Mouse (Mus musculus) midbrain, embryonic 11.5 days (tissue): Measurements from ENCODE around the gene Mas1. TPM values are rescaled to one million over a fixed set of nuclear protein-coding genes. Genes with fewer than 3 reads are reported as not detected.

ENCODE experiments used
- ATAC-seq: fragments of 200-750 bp; cut with Nextera tagmentation; 2 replicates; pipeline ENCODE4 v1.8.0; 2017; ENCODE audit warnings: moderate TSS enrichment, moderate library complexity; ENCODE audit not compliant: low FRiP score
- DNase-seq: peaks from one replicate; pipeline ENCODE4 v3.0.0; 2015; ENCODE audit warnings: low spot score; ENCODE audit errors: missing footprints
- H3K27ac ChIP-seq: fragments of 300-500 bp; sonication (generic); 2 replicates; pipeline ENCODE4 v1.5.1; 2014; ENCODE audit warnings: low read depth, low read length
- H3K27me3 ChIP-seq: fragments of 300-500 bp; sonication (generic); 2 replicates; pipeline ENCODE4 v1.6.1; 2014; ENCODE audit warnings: mild to moderate bottlenecking, low read length, moderate library complexity, mixed read lengths; ENCODE audit not compliant: control insufficient read depth, insufficient read depth
- H3K36me3 ChIP-seq: fragments of 300-500 bp; sonication (generic); 2 replicates; pipeline ENCODE4 v1.6.1; 2014; ENCODE audit warnings: mild to moderate bottlenecking, low read length, moderate library complexity, mixed read lengths; ENCODE audit not compliant: control insufficient read depth, insufficient read depth
- H3K4me1 ChIP-seq: fragments of 300-500 bp; sonication (generic); 2 replicates; pipeline ENCODE4 v1.6.1; 2014; ENCODE audit warnings: low read length; ENCODE audit not compliant: control insufficient read depth, insufficient read depth
- H3K4me2 ChIP-seq: fragments of 300-500 bp; sonication (generic); 2 replicates; pipeline ENCODE4 v1.6.1; 2014; ENCODE audit warnings: mild to moderate bottlenecking, moderate library complexity
- H3K4me3 ChIP-seq: fragments of 300-500 bp; sonication (generic); 2 replicates; pipeline ENCODE4 v1.5.1; 2014; ENCODE audit warnings: low read depth, low read length
- H3K9ac ChIP-seq: fragments of 300-500 bp; sonication (generic); 2 replicates; pipeline ENCODE4 v1.6.1; 2014; ENCODE audit warnings: low read length
- H3K9me3 ChIP-seq: fragments of 300-500 bp; sonication (generic); 2 replicates; pipeline ENCODE4 v1.6.1; 2016; ENCODE audit warnings: low read length; ENCODE audit not compliant: control insufficient read depth
- WGBS: fragments of 180-500 bp; shearing (Covaris S2); extraction: QIAGEN DNeasy Blood & Tissue Kit; methylation state at CpG from one replicate; pipeline ENCODE4 v1.1.7; 2014; 5-methylcytosine and 5-hydroxymethylcytosine counted together
- polyA plus RNA-seq: library from polyadenylated mRNA; unstranded; fragments of >200 nt; fragmentation: Nextera tagmentation; extraction: Ambion mirVana; gene quantifications from 2 replicates; pipeline ENCODE4 v1.2.1, GENCODE M21; 2014

Gene Mas1
- polyA plus RNA-seq, 1 experiment from 2014 or later, result not detected

GRCm38 (mm10) chr17:12844540-12844939 is 23.4 kb downstream of the Mas1 start:
- H3K27ac ChIP-seq, result no peak overlapping the region
- H3K9me3 ChIP-seq, result no peaks in the 10 kb centered on the region
- no peak overlapping the region for H3K4me2 ChIP-seq
- H3K4me1 ChIP-seq, result no peaks in the 10 kb centered on the region
- 94% methylated on average over 4 of the region's 4 CpGs for WGBS
- no peaks in the 10 kb centered on the region for H3K36me3 ChIP-seq
- DNase-seq (no peak), ATAC-seq (no peak)
- no peaks in the 10 kb centered on the region for H3K27me3 ChIP-seq
- no peak overlapping the region for H3K9ac ChIP-seq
- H3K4me3 ChIP-seq, result no peak overlapping the region

DNA sequence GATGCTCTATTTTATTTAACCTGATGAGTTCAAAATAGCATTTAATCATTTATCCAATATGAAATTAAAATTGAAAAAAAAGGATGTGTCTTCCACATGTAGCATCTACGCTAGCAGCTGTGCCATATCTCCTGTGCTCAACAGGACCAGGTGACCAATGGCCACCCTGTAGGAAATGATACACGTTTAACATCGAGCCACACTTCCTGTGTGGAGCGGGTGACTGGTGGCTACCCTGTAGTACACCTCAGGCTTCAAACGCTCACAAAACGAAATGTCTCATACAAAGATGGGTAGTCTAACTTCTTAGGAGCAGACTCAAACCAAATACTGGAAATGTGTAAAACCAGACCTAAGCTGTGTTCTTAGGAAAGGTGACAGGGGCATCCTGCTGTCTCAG is 24.1 kb downstream of the Mas1 start:
- ATAC-seq (no peak), DNase-seq (no peak)
- H3K36me3 ChIP-seq, result no peaks in the 10 kb centered on the region
- H3K4me1 ChIP-seq, result no peaks in the 10 kb centered on the region
- no peaks in the 10 kb centered on the region for H3K9me3 ChIP-seq
- no peak overlapping the region for H3K27ac ChIP-seq
- H3K4me2 ChIP-seq, result no peak overlapping the region
- WGBS, result 87% methylated on average over 6 of the region's 6 CpGs
- H3K27me3 ChIP-seq, result no peaks in the 10 kb centered on the region
- no peak overlapping the region for H3K4me3 ChIP-seq
- H3K9ac ChIP-seq, result no peak overlapping the region

DNA sequence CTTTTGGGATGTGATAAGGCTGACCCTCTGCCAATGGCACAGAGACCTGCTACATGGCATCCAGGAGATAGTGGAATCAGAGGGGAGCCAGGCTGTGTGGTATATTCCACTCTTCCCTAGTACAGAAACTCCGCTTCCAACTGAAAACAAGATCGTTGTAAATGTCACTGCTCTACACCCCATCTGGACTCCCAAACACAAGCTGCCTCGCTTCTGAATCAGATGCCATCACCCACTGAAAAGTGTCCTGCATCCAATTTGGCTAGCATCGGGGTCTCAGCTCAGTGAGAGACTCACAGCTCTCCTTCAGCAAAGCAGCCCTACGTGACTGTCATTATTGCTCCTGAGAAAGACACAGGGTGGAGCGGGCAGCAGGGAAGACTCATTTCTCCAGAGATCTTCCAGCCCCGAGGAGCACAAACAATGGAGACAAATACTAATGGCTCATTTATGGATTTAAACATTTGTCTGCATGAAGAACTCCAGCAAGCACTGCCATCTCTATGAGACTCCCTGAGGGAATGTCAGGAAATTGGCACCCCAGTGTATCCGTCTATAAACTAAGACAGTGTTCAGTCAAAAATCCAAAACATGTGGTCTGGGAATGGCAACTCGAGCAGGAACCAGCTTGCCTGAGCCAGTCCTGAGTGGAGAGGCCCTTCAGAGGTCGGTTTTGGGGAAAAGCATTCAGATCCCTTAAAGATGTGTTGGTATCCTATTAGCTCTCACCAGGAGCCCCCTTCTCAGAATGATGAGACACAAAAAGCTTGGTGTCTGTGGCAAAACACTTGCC is 28.3 kb downstream of the Mas1 start:
- no peaks in the 10 kb centered on the region for H3K27me3 ChIP-seq
- H3K9me3 ChIP-seq, result no peaks in the 10 kb centered on the region
- 72% methylated on average over 10 of the region's 10 CpGs for WGBS
- ATAC-seq, result no peak
- H3K9ac ChIP-seq, result no peak overlapping the region
- no peaks in the 10 kb centered on the region for H3K4me1 ChIP-seq
- no peak overlapping the region for H3K4me3 ChIP-seq
- no peak overlapping the region for H3K4me2 ChIP-seq
- DNase-seq, result no peak
- no peak overlapping the region for H3K27ac ChIP-seq
- no peaks in the 10 kb centered on the region for H3K36me3 ChIP-seq

DNA sequence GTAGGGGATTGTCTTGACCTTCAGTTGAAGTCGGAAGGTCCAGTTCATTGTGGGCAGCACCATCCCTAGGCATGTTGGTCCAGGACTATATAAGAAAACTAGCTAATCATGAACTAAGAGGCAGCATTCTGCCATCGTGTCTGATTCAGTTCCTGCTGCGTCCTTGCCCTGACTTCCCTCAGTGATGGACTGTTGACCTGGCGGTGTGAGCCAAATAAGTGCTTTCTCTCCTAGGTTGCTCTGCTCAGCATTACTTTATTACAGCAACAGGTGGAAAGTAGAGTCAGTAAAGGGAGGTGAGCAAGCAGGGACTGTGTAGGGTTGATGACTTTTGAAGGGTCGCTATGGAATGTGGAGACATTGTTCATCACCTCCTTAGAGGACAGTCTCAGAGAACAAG is 32.2 kb downstream of the Mas1 start:
- H3K9me3 ChIP-seq, result no peaks in the 10 kb centered on the region
- WGBS, result 92% methylated on average over 5 of the region's 5 CpGs
- no peak overlapping the region for H3K4me2 ChIP-seq
- no peak overlapping the region for H3K9ac ChIP-seq
- no peaks in the 10 kb centered on the region for H3K27me3 ChIP-seq
- H3K4me1 ChIP-seq, result no peaks in the 10 kb centered on the region
- ATAC-seq (no peak), DNase-seq (no peak)
- no peaks in the 10 kb centered on the region for H3K36me3 ChIP-seq
- H3K4me3 ChIP-seq, result no peak overlapping the region
- no peak overlapping the region for H3K27ac ChIP-seq

- Histone ChIP-seq H3K27ac (no peak overlapping the region), H3K9ac (no peak overlapping the region), H3K4me3 (no peak overlapping the region), H3K4me1 (no peaks in the 10 kb centered on the region), H3K4me2 (no peak overlapping the region), H3K9me3 (no peaks in the 10 kb centered on the region), H3K36me3 (no peaks in the 10 kb centered on the region), H3K27me3 (no peaks in the 10 kb centered on the region)
- WGBS, result 57% methylated on average over 3 of the region's 3 CpGs
- no peak for DNase-seq
- ATAC-seq, result no peak
Measured at GRCm38 (mm10) chr17:12834826-12835225, 33.1 kb downstream of the Mas1 start.

DNA sequence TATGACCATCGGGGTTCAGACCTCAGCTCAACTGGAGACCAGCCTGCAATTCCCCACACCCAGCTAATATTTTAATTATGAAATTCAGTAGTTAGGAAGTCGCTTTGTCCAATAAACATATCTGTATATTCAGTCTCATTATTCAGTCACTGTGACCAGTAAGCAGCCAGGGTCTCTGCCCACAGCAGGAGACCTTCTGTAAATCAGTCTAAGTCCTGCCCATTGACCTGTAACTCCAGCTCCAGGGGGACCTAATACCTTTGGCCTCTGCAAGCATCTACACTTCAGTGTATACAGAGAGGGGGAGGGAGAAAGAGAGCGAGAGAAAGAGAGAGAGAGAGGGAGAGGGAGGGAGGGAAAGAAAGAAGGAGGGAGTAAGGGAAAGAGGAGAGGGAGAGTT is 33.6 kb downstream of the Mas1 start:
- Histone ChIP-seq H3K4me2 (no peak overlapping the region), H3K36me3 (no peaks in the 10 kb centered on the region), H3K4me1 (no peaks in the 10 kb centered on the region), H3K27me3 (no peaks in the 10 kb centered on the region), H3K27ac (no peak overlapping the region), H3K4me3 (no peak overlapping the region), H3K9ac (no peak overlapping the region), H3K9me3 (no peaks in the 10 kb centered on the region)
- ATAC-seq, result no peak
- no peak for DNase-seq
- WGBS, result 76% methylated on average over 3 of the region's 3 CpGs

DNA sequence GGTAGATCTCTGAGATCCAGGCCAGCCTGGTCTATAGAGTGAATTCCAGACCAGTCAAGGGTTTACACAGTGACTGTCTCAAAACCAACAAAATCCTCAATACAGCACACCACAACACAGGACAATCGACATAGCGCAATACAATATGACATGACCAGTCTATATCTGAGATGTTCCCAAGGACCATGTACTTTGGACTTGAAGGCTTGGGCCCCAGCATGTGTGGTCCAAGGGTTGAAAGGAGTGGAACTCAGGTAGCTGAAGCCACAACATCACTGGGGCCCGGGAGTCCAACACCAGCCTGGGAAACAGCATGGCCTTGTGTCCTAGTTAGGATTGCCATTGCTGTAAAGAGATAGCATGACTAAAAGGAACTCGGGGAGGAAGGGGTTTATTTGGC is 35.3 kb downstream of the Mas1 start:
- no peaks in the 10 kb centered on the region for H3K9me3 ChIP-seq
- no peak for ATAC-seq
- no peaks in the 10 kb centered on the region for H3K4me1 ChIP-seq
- DNase-seq, result no peak
- H3K36me3 ChIP-seq, result no peaks in the 10 kb centered on the region
- H3K27ac ChIP-seq, result no peak overlapping the region
- no peak overlapping the region for H3K9ac ChIP-seq
- no peak overlapping the region for H3K4me3 ChIP-seq
- no peaks in the 10 kb centered on the region for H3K27me3 ChIP-seq
- 94% methylated on average over 4 of the region's 4 CpGs for WGBS
- H3K4me2 ChIP-seq, result no peak overlapping the region

- Histone ChIP-seq H3K4me2 (no peak overlapping the region), H3K9ac (no peak overlapping the region), H3K4me1 (no peaks in the 10 kb centered on the region), H3K27ac (no peak overlapping the region), H3K36me3 (no peaks in the 10 kb centered on the region), H3K27me3 (no peaks in the 10 kb centered on the region), H3K4me3 (no peak overlapping the region), H3K9me3 (no peaks in the 10 kb centered on the region)
- ATAC-seq (no peak), DNase-seq (no peak)
- WGBS, result 89% methylated on average over 3 of the region's 3 CpGs
Measured at GRCm38 (mm10) chr17:12832231-12832630, 35.7 kb downstream of the Mas1 start.

GRCm38 (mm10) chr17:12830351-12830750 is 37.6 kb downstream of the Mas1 start:
- ATAC-seq, result no peak
- H3K9me3 ChIP-seq, result no peaks in the 10 kb centered on the region
- no peak for DNase-seq

More at GRCm38 (mm10) chr17:12830351-12830750, 37.6 kb downstream of the Mas1 start:
- H3K4me2 ChIP-seq, result no peak overlapping the region
- H3K27me3 ChIP-seq, result no peaks in the 10 kb centered on the region
- H3K27ac ChIP-seq, result no peak overlapping the region
- no peaks in the 10 kb centered on the region for H3K4me1 ChIP-seq
- no peak overlapping the region for H3K9ac ChIP-seq
- 79% methylated on average over 5 of the region's 5 CpGs for WGBS
- H3K36me3 ChIP-seq, result no peaks in the 10 kb centered on the region
- no peak overlapping the region for H3K4me3 ChIP-seq
